Mouse (Mus musculus): ENCODE data around the gene Wwox. TPM values are rescaled to one million over a fixed set of nuclear protein-coding genes. Genes with fewer than 3 reads are reported as not detected.
"Not testable (repeated sequence)": the region's sequence is repeated elsewhere in the genome, so short reads cannot be mapped to it uniquely, and the experiment has no call there.

The Wwox gene
- polyA plus RNA-seq, 1 experiment from 2014 or later = 10.5 TPM

GRCm38 (mm10) chr8:114821543-114821942, 382.1 kb downstream of the Wwox start:
- Histone ChIP-seq H3K9ac (no peak overlapping the region), H3K27ac (no peak overlapping the region), H3K9me3 (no peaks in the 10 kb centered on the region), H3K4me3 (no peak overlapping the region), H3K36me3 (no peaks in the 10 kb centered on the region), H3K4me2 (replicated peaks) (no peak overlapping the region), H3K4me1 (peaks cover 11% of the 10 kb centered on the region), H3K27me3 (no peaks in the 10 kb centered on the region)
- 64% methylated on average over 8 of the region's 8 CpGs for WGBS
- ATAC-seq (ENCODE audit: insufficient number of reproducible peaks, insufficient read depth, low FRiP score, low TSS enrichment) = no peak

GRCm38 (mm10) chr8:114825460-114825859, 386.0 kb downstream of the Wwox start:
- Histone ChIP-seq H3K4me1 (peaks cover 3% of the 10 kb centered on the region; the same call in 1 of the 2 replicates), H3K9me3 (no peaks in the 10 kb centered on the region), H3K27ac (no peak overlapping the region), H3K4me2 (replicated peaks) (no peak overlapping the region), H3K27me3 (no peaks in the 10 kb centered on the region), H3K4me3 (no peak overlapping the region), H3K36me3 (no peaks in the 10 kb centered on the region), H3K9ac (no peak overlapping the region)
- 89% methylated on average over 8 of the region's 8 CpGs for WGBS
- ATAC-seq (ENCODE audit: insufficient number of reproducible peaks, insufficient read depth, low FRiP score, low TSS enrichment) = no peak

GRCm38 (mm10) chr8:114826991-114827390, 387.5 kb downstream of the Wwox start:
- Histone ChIP-seq H3K9me3 (no peaks in the 10 kb centered on the region), H3K4me3 (no peak overlapping the region), H3K4me2 (replicated peaks) (no peak overlapping the region), H3K27ac (no peak overlapping the region), H3K9ac (no peak overlapping the region), H3K36me3 (no peaks in the 10 kb centered on the region), H3K4me1 (no peaks in the 10 kb centered on the region), H3K27me3 (no peaks in the 10 kb centered on the region)
- no peak for ATAC-seq (ENCODE audit: insufficient number of reproducible peaks, insufficient read depth, low FRiP score, low TSS enrichment)
- 86% methylated on average over 5 of the region's 5 CpGs for WGBS

- H3K27ac ChIP-seq; H3K36me3 ChIP-seq; H3K4me2 ChIP-seq (replicated peaks); H3K9ac ChIP-seq; H3K9me3 ChIP-seq; H3K27me3 ChIP-seq; H3K4me3 ChIP-seq; ATAC-seq (ENCODE audit: insufficient number of reproducible peaks, insufficient read depth, low FRiP score, low TSS enrichment); H3K4me1 ChIP-seq: not testable (repeated sequence)
- 75% methylated on average over 1 of the region's 1 CpGs for WGBS
Measured at GRCm38 (mm10) chr8:114827810-114828209, 388.4 kb downstream of the Wwox start.

- H3K27me3 ChIP-seq = no peaks in the 10 kb centered on the region
- H3K9ac ChIP-seq = no peak overlapping the region
- ATAC-seq (ENCODE audit: insufficient number of reproducible peaks, insufficient read depth, low FRiP score, low TSS enrichment) = no peak
- H3K9me3 ChIP-seq = no peaks in the 10 kb centered on the region
- no peak overlapping the region for H3K4me2 ChIP-seq (replicated peaks)
- H3K4me1 ChIP-seq = no peaks in the 10 kb centered on the region
- no peak overlapping the region for H3K27ac ChIP-seq
- no peak overlapping the region for H3K4me3 ChIP-seq
- WGBS = 56% methylated on average over 9 of the region's 9 CpGs
- H3K36me3 ChIP-seq = no peaks in the 10 kb centered on the region
Measured at GRCm38 (mm10) chr8:114831595-114831994, 392.1 kb downstream of the Wwox start.

- Histone ChIP-seq H3K9me3 (no peaks in the 10 kb centered on the region), H3K4me3 (no peak overlapping the region), H3K27ac (no peak overlapping the region), H3K9ac (no peak overlapping the region), H3K4me1 (no peaks in the 10 kb centered on the region), H3K27me3 (no peaks in the 10 kb centered on the region), H3K36me3 (no peaks in the 10 kb centered on the region), H3K4me2 (replicated peaks) (no peak overlapping the region)
- ATAC-seq (ENCODE audit: insufficient number of reproducible peaks, insufficient read depth, low FRiP score, low TSS enrichment) = no peak
- WGBS = 86% methylated on average over 8 of the region's 8 CpGs
Measured at GRCm38 (mm10) chr8:114832251-114832774, 392.9 kb downstream of the Wwox start.

- H3K36me3 ChIP-seq = no peaks in the 10 kb centered on the region
- 72% methylated on average over 15 of the region's 15 CpGs for WGBS
- no peak for ATAC-seq (ENCODE audit: insufficient number of reproducible peaks, insufficient read depth, low FRiP score, low TSS enrichment)
- H3K4me3 ChIP-seq = no peak overlapping the region
- no peaks in the 10 kb centered on the region for H3K9me3 ChIP-seq
- H3K4me2 ChIP-seq (replicated peaks) = no peak overlapping the region
- H3K27me3 ChIP-seq = no peaks in the 10 kb centered on the region
- no peaks in the 10 kb centered on the region for H3K4me1 ChIP-seq
- H3K9ac ChIP-seq = no peak overlapping the region
- H3K27ac ChIP-seq = no peak overlapping the region
Measured at GRCm38 (mm10) chr8:114834730-114835129, 395.3 kb downstream of the Wwox start.

GRCm38 (mm10) chr8:114839998-114840397, 400.5 kb downstream of the Wwox start:
- H3K9me3 ChIP-seq = no peaks in the 10 kb centered on the region
- no peak overlapping the region for H3K4me3 ChIP-seq
- H3K4me2 ChIP-seq (replicated peaks) = no peak overlapping the region
- no peak overlapping the region for H3K9ac ChIP-seq
- no peaks in the 10 kb centered on the region for H3K36me3 ChIP-seq
- peaks cover 3% of the 10 kb centered on the region; the same call in 1 of the 2 replicates for H3K4me1 ChIP-seq
- 90% methylated on average over 10 of the region's 10 CpGs for WGBS
- no peak for ATAC-seq (ENCODE audit: insufficient number of reproducible peaks, insufficient read depth, low FRiP score, low TSS enrichment)
- no peaks in the 10 kb centered on the region for H3K27me3 ChIP-seq
- H3K27ac ChIP-seq = no peak overlapping the region

GRCm38 (mm10) chr8:114847666-114848065, 408.2 kb downstream of the Wwox start:
- 90% methylated on average over 7 of the region's 7 CpGs for WGBS
- Histone ChIP-seq H3K4me1 (peaks cover 9% of the 10 kb centered on the region), H3K36me3 (no peaks in the 10 kb centered on the region), H3K27ac (no peak overlapping the region), H3K9me3 (no peaks in the 10 kb centered on the region), H3K4me2 (replicated peaks) (no peak overlapping the region), H3K27me3 (no peaks in the 10 kb centered on the region), H3K4me3 (no peak overlapping the region), H3K9ac (no peak overlapping the region)
- ATAC-seq (ENCODE audit: insufficient number of reproducible peaks, insufficient read depth, low FRiP score, low TSS enrichment) = no peak

GRCm38 (mm10) chr8:114849461-114849860, 410.0 kb downstream of the Wwox start:
- Histone ChIP-seq H3K36me3 (no peaks in the 10 kb centered on the region), H3K27me3 (no peaks in the 10 kb centered on the region), H3K9me3 (no peaks in the 10 kb centered on the region), H3K9ac (no peak overlapping the region), H3K4me1 (peaks cover 7% of the 10 kb centered on the region), H3K27ac (no peak overlapping the region), H3K4me3 (no peak overlapping the region), H3K4me2 (replicated peaks) (no peak overlapping the region)
- no peak for ATAC-seq (ENCODE audit: insufficient number of reproducible peaks, insufficient read depth, low FRiP score, low TSS enrichment)
- 71% methylated on average over 9 of the region's 9 CpGs for WGBS

- 46% methylated on average over 15 of the region's 15 CpGs for WGBS
- no peaks in the 10 kb centered on the region for H3K36me3 ChIP-seq
- no peaks in the 10 kb centered on the region for H3K27me3 ChIP-seq
- no peak overlapping the region for H3K9ac ChIP-seq
- no peak overlapping the region for H3K4me2 ChIP-seq (replicated peaks)
- no peak overlapping the region for H3K27ac ChIP-seq
- H3K4me1 ChIP-seq = peaks cover 6% of the 10 kb centered on the region; the same call in 1 of the 2 replicates
- ATAC-seq (ENCODE audit: insufficient number of reproducible peaks, insufficient read depth, low FRiP score, low TSS enrichment) = no peak
- H3K9me3 ChIP-seq = no peaks in the 10 kb centered on the region
- no peak overlapping the region for H3K4me3 ChIP-seq
Measured at GRCm38 (mm10) chr8:114850014-114850870, 410.8 kb downstream of the Wwox start.

GRCm38 (mm10) chr8:114853765-114854164, 414.3 kb downstream of the Wwox start:
- H3K27me3 ChIP-seq = no peaks in the 10 kb centered on the region
- H3K4me1 ChIP-seq = peaks cover 6% of the 10 kb centered on the region; the same call in 1 of the 2 replicates
- no peaks in the 10 kb centered on the region for H3K36me3 ChIP-seq

More at GRCm38 (mm10) chr8:114853765-114854164, 414.3 kb downstream of the Wwox start:
- 95% methylated on average over 4 of the region's 4 CpGs for WGBS
- no peaks in the 10 kb centered on the region for H3K9me3 ChIP-seq
- no peak overlapping the region for H3K4me3 ChIP-seq
- H3K9ac ChIP-seq = no peak overlapping the region
- no peak overlapping the region for H3K27ac ChIP-seq
- no peak overlapping the region for H3K4me2 ChIP-seq (replicated peaks)
- ATAC-seq (ENCODE audit: insufficient number of reproducible peaks, insufficient read depth, low FRiP score, low TSS enrichment) = no peak
